Mouse (Mus musculus) lung, adult 18-20 months (tissue): ENCODE measurements around the gene Rab3ip.

Experiments used
- DNase-seq, 2 experiments: peaks; one replicate each; pipeline ENCODE4 v3.0.0; 2022; ENCODE audit warnings: mixed read lengths in 2 of 2

Gene Rab3ip

DNA sequence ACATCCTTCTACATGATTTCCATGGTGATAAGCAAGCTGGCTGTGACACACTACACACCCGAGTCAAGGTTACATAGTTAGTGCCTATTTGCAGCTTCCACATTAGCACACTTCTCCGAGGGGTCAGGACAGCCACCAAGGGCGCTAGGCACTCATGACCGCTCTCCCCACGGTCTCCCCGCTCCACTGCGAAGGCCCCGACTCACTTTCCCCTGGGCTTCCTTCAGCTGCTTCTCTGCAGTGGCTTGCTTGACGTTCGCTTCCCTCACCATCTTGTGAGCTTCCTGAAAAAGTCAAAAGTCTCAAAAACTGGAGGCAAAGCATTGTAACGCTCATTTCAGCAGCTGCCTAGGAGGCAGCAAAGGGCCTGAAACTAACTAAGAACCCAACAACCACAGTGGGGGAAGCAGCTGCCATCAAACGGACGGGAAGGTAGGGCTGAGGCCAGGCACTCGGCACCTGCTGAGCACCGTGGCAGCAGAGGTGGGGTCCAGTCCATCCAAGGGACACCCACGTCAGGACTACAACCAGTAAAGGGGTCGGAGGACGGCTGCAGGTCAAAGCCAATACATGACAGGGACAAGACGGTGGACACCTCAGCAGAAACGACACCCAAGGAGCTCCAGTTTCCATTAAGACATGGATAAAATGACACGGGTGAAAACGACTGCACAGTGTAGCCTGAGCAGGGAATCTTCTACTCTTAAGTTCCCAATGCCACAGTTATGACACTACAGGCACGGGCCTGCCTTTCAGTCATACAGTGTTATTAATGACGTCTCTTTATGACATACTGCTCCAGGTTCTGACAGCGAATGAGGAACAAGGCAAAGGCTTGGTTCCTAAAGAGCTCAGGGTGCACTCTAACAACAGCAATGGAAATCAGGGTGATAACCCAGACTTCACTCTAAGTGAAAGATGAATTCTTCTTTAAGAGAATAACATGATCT lies 30.9 kb downstream of the Rab3ip start:
- DNase-seq = no peak

DNA sequence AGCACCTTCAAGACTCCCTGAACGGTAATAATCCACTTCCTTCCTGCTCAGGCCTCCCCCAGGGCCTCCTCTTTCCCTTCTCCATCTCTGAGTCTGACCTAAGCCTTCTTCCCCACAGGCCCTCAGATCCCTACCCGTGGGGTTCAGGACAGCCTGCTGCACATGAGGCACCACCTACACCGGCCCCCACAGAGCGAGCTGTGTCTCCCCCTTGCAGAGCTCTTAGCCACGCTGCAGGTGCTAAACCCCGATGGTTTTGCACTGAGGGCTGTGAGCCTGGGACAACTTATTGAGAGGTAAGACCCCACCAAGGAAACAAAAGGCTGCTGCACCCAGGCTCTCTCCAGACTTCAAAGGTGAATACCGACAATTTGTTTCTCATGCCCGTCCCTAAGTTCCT lies 34.0 kb downstream of the Rab3ip start:
- DNase-seq = no peak

DNA sequence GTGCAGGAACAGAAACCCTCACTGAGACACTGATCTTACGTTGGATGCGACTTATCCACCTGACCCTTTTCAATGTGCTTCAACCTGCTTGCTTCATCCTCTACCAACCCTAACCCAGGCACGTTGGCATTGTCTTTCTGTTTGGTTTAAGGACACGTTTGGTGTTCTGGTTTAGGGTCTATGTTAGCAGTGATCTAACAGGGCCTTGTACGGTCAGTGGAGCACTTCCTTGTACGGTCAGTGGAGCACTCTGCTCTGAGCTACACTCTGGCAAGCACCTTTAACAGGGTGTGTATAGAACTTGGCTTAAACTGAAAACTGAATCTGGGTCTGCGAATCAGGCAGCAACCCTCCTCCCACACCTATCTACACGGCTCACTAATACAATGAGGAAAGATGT lies 35.3 kb downstream of the Rab3ip start:
- no peak for DNase-seq

DNA sequence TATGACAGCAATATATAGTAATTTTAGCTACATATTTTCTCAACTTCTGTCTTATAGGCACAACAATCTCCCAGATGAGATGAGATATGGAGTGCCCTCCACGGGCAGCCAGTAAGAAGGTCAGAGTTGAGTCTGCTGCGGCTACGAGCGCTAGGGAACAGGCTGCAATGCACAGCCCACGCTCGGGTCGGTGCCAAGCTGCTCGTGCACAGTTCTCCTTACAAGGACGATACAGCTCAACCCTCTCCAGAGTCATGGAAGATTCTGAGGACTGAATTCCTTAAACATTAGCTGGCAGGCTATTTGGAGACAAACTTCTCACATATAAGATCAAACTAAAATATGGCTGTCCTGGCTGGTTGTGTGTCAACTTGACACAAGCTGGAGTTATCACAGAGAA lies 36.0 kb downstream of the Rab3ip start:
- DNase-seq = peak in 1 of 2 experiments; percentile 16

DNA sequence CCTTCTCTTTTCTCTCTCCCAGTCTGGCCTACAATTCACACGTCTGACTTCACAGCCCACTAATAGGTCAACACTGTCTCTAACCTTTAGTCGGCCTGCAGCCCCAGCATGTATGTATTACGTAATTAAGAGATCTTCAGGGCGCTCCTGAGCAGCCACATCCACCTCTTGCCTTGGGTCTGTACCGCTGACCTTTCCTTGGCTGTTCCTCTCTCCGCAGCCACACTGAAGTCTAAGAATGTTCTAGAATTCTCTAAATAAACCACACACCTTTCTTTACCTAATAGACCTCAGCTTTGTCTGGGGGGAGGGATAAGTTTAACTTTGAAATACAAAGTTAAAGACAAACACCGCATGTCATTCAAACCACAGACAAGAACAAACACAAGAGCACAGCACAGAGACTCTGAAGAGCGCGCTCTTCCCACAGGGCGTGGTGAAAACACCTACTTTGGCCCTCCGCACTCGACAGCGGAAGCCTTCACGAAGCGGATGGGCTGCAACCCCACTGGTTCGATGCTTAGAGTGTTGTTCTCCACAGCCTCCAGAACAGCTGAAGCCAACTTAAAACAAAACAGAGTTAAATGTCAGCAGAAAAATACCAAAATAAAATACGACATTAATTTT lies 36.8 kb downstream of the Rab3ip start:
- DNase-seq = peak in 1 of 2 experiments; percentile 17

DNA sequence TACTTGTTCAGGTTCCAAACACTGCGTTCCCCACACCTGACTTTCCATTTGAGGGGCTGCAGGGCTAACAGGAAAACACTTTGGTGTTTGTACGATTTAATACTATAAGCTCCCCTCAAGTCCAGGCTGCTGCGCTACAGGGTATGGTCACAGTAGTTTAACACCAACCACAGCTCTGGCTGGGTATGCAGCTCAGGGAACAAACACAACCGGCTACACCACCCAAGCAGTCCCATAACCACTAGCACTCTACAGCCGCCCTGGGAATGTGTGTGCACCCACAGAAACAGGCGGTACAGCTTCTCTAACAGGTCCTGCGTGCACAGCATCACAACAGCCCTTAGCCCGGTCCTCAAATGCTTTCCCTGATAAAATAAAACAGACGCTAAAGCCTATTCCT lies 37.7 kb downstream of the Rab3ip start:
- no peak for DNase-seq

DNA sequence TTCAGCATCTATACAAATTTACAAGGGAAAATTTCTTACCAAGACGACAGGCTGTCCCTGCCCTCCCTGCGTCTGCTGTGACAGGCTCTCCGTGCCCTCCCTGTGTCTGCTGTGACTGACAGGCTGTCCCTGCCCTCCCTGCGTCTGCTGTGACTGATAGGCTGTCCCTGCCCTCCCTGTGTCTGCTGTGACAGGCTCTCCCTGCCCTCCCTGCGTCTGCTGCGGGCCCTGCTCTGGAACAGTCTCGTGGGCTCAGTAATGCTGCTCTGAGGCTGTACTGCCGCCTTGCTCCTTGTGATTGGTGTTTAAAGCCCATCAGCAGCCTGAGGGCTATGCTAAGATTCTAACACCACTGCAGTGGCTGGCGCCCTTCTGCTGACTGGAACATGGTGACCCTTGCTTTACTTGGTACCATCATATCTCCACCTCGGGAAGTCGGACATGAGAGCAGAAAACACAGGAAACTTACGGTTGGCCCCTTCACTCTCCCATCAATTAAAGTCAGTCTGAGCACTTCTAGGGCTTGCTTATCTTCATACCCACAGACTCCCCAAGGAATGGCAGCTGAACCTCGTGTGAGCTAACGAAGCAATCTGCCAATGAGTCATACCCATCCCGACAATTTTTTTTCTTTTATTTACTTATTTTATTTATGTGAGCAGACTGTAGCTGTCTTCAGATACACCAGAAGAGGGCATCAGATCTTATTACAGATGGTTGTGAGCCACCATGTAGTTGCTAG lies 41.5 kb downstream of the Rab3ip start:
- DNase-seq = no peak

DNA sequence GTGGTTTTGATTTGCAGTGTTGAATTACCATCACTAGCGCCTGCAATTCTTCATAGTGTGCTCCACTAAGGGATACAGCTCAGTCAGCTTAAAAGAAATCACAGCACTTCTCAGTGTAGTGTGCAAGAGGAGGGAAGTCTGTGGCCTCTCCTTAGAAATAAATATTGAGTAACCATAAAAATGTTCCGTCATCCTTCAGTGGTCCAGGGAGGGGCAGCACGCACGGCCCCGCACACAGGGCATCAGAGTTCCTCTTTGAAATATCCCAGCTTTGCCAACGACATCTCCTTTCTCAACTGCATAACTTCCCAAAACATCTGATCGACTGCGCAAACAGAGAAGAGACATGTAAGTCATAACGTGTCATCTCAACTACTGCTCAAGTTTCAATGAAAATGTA lies 43.8 kb downstream of the Rab3ip start:
- DNase-seq = no peak

DNA sequence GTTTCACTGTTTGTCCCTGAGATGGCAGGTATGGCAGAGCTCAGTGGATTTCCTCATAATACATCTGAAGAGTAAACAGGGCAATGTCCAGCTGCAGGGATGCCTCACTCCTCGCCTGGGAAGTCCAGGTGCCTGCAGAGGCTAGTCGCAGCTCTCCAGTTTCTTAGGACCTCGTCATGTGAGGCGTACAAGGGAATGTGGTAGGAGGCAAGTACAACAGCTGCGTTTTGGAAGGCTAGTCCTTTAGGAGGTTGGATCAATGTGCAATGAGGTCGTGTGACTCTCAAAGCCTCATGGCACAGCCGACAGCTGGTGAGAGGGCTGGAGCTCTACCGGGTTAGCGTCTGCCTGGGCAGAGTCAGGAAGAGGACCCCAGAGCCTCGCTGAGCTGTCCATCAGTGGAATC lies 46.1 kb downstream of the Rab3ip start:
- no peak for DNase-seq

DNA sequence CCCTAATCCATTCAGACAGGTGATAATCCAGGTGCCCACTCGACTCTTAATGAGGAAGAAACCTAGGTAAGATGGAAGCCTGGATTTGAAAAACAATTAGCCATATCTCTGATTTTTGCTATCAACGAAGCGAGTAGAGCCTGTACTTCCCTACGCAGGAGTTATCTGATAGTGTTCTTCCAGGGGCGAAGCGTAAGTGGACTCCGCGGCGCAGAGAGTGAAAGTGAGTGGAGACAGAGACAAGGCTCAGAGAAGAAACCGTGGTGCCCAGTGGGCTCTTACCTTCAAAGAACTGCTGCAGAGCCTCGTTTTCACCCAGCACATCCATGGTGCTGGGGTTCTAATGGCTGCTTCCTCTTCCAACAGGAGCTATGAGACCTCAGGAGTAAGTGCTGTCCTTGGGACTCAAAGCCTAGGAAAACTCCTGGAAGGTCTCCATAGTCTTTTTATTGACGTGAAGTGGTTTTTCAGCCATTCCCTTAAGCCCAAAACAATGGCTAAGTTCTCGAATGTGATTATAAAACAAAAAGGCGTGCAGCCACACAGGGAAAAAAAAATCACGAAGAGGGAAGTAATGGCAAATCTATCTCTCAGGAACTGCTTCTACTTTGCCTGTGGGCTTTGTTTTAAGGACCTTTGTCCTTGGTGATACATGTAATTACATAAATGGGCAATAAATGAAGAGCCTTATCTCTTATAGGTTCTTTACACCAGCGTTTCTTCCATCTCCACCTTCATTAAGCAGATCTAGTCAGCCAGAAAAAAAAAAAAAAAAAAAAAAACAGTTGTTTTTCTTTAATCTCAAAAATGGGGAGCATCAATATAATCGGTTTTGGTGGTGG lies 54.0 kb downstream of the Rab3ip start, which contains the start of gene Myrfl:
Gene Myrfl (minus strand): TSS at position 584 of the 842 bp plus-strand sequence.
- DNase-seq = no peak

DNA sequence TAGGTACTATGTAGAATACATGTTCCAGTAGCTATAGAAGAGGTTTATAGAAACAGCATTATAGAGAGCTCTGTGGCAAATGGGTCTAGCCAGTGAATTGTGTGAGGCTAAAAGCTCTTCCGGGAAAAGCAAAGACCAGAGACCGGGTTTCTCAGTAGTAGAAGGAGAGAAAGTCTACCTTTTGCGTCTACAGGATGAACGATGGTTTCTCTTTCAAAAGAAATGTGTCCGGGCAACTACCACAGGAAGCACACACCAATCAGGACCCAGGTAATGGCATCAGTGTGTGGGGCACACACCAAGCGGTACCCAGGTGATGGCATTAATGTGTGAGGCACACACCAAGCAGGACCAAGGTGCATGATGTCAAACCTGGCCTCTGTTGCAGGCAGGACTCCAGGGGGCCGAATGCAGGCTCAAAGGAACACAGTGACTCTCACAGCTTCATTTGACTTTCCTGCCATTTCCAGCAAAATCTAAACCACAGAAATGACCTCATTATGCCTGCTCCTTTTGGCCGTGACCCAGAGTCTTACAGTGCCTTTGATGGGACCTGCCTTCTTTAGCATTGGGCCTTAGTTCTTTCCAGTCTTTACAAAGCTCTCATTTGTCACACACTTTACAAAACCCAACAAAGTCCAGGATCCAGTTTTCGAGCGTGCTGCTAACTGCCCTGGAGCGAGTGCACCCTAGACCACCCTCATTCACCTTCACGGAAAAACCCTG lies 55.3 kb downstream of the Rab3ip start:
- no peak for DNase-seq

DNA sequence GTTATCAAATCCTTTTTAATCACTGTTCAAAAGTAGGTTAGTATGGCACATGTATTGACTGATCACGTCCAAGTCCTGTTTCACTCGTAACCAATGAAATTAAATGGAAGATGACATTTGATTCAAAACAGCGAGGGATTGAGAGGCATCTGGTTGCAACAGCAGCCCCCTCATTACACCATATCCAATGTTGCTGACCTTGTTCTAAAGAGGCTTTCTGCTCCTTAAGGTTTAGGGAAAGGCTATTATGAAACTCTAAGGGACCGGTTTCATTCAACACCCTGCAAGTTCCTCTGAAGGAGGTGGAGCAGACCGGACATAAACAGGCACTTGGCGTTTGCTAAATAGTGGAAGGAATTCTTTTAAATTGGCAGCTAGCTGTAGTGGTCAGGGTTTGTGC lies 56.0 kb downstream of the Rab3ip start:
- no peak for DNase-seq

DNA sequence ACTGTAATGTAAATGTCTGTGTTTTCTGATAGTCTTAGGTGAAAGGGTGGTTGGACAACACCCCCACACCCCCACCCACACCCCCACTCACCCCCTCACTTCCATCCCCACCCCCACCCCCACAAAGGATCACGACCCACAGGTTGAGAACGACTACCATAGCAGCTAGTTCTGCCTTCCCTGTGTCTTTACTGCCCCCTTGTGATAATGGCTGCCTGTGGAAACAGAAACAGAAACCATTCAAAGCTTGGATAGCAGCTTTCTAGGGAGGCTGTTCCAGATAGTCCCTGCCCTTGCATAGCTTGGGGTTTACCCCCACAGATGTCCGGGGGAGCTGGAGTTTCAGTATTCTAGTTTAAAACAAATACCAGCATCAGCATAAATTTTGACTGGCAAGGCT lies 56.8 kb downstream of the Rab3ip start:
- peak in 1 of 2 experiments; percentile 40 for DNase-seq

DNA sequence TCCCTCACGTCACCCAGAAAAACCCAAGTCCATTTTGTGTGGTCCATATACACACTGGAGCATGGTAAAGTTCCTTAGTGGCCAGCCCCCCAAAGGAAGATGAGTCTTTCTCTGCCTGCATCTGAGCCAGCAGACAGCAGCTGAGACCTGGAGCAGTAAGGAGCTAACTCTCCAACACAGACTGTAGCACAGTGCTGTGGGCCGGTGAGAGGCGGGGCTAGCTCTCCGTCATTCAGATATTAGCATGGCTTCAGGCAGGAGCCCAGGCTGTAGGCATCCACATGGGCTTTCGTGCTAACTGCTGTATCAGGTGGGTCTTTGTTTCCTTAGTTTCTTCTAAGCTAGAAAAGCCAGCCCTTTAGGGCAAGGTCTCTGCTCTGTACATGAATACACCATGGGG lies 60.0 kb downstream of the Rab3ip start:
- DNase-seq = no peak

DNA sequence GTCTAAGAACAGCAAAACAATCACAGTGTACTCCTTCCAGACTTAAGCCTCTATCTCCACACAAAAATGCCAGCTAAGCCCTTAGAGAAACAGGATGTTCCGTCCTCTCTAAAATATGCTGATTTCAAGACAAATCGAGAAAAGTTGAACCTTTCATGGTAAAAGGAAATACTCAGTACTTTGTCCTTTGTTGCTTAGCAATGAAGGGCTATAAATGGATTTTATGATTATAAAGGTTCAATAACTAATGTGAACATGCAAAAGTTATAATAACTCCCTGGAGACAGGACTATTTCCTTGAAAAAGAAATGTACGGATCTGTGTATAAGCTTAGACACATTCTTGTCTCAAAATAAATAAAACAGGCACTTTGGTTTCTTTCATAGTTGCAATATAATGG lies 66.0 kb downstream of the Rab3ip start:
- DNase-seq = no peak

DNA sequence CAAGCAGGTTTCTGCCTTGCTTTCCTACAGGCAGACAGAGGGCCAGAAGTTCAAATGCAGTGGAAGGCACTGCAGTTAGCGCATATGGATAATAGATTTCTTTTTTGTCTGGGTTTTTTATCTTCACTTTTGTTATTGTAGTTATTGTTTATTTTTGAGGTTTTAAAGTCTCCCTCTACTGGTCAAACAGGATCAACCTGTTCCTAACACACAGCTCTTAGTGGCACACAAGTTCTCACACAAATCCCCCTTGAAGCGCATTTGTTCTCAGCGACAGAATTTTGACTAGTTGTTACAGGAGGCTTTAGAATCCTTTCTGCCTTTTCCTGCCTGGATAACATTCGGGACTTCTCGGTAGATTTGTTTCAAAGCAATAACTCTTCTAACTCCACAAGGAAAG lies 67.0 kb downstream of the Rab3ip start:
- peak in 1 of 2 experiments; percentile 3 for DNase-seq

DNA sequence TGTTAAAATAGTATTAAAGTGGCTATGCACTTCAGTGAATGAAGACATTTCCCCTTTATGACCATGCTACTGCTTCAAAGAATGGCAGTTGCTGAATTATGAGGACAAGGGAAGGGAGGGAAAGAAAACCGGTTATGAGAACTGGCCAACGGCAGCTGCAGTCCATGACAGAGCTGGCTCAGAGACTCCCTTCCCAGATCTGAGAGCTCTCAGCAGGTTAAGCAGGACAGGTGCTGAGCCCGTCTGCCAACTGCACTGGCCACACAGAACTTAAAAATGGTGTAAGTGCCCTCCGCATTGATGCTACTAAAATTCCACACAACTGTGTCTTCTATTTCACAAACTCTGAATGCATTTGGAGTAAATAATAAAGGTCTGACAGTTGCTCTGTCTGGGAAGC lies 73.1 kb downstream of the Rab3ip start:
- no peak for DNase-seq

DNA sequence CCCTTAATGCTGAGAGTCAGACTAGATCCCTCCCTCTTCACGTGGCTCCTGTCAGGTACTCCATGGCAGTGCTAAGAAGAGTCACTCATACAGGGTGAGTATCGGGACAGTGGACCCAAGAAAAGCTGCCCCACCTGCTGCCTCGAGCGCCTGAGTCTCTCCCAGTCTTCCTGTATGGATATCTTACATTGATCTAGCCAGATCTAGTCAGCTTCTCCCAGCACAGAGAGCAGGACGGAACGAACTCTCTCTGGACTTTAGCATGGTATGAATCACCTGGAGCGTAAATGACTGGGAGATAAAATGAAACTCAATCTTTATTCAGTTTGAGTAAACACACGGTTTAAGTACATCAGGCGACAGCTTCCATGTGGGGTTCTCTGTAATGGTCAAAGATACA lies 76.1 kb downstream of the Rab3ip start:
- no peak for DNase-seq

DNA sequence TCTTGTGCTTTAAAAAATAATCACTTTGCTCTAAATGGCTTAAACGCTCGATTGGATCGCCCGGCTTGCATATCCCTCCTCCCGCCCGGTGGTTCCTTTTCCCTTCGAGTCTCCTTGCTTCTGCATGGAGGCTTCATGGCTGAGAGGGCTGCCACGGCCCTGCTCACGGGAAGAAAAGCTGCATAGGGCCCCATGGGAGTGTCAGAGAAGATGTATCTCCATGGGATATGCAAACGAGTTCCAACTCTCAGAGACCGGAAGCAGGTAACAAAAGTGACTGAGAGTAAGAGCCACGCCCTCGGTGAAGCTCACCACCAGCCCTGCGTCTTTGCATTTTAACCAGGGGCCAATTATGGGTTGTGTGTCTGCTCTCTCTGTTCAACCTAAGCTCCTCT lies 78.6 kb downstream of the Rab3ip start:
- no peak for DNase-seq

DNA sequence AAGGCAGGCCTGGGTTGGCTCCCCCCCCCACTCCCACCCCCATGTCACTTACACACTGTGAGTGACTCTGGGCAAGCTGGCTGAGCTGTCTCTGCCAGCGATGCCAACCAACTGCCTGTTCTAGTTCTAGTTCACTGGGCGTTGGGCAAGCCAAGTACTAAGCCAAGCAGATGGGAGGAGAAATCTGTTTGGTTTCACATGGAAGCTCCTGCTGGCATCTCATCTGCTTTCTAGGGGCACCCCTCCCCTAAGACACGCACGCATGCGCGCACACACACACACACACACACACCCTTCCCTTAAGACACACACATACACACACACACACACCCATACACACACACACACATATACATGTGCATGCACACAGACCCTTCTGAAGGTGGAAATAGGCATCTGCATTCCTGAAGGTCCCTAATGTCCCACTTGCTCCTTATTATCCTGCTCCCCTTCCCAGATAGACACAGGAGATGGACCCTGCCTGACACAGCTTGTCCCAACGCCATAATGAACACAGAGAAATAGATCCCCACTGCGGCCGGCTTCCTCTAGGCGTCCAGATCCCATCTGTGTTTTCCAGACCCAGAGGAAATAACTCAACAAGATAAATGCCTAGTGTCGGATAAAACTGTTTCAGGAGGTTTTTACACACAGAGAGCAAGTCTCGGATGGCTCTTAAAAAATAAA lies 79.1 kb downstream of the Rab3ip start:
- DNase-seq = no peak

DNA sequence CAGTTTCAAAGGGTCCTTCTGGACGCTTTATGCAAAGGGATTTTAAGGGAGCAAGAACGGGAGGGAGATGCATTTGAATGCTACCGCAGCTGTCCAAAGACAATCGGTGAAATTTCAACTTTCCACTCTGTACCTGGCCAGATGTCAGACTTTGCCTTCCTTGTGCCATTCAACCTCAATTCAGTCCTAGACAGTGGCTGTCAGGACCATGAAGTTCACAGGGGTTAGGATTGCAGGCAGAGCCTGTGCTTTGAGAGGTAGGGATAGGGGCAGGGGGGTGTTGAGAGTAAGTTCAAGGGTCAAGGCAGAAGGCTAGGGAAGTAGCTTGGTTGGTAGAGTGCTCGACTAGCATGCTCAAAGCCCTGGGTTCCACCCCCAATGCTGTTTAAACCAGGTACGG lies 79.8 kb downstream of the Rab3ip start:
- DNase-seq = no peak
